Mouse (Mus musculus) thymus, postnatal 25 days (tissue): ENCODE data around the gene Zfp799.

Experiments
- DNase-seq: peaks from one replicate; pipeline ENCODE4 v3.0.0; 2022

The Zfp799 gene

DNA sequence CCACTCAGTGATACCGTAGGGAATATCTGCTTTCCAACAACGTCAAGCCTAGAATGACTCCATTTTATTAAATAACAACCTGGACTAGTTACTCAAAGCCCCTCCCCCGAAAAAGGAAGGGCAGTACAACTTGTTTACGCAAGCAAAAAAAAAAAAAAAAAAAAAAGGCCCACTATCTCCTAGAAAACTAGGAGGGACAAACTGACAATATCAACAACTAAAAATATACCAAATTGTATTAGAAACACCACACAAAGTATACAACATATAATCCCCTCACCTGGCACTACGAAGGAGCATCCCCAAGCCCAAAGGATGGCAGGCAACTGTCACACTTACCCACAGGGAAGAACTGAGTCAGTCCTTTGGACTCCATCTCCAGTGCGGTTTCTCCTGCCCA is 43.1 kb downstream of the Zfp799 start:
- DNase-seq = no peak

DNA sequence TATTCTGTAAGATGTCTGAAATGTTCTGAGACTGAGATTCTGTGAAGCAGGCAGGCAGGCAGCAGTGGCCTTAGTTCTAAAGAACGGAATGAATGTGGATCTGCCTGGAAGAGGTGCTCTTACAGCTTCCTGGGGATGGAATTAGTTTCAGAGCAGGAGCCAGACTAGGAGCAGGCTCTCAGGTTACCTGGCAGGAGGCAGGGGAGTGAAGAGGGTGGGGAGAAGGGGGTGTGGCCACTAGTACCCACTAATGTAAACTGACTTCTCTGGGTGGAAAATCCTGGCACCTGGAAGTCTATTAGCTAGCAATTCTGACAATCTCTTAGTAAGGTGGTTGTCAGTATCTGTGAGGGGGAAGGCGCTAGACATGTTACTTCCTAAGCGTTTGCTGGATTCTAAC is 44.4 kb downstream of the Zfp799 start:
- no peak for DNase-seq

DNA sequence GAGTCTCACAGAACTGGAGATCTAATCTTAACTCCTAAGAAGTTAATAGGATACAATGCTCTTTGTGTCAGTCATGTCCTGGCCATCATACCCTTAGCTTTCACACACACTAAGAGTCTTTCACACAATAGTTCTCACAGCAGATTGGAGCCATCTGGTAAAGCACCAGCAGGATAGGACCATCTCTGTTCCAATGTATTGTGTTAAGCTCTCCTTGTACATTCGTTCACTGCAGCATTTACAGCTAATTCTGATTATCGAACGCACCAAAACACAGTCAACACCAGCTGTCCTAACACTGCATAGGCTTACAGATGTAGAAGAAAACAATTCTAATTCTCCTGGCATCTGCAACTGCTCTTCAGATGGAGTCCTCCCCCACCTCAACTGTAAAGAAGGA is 52.5 kb downstream of the Zfp799 start:
- DNase-seq = no peak

DNA sequence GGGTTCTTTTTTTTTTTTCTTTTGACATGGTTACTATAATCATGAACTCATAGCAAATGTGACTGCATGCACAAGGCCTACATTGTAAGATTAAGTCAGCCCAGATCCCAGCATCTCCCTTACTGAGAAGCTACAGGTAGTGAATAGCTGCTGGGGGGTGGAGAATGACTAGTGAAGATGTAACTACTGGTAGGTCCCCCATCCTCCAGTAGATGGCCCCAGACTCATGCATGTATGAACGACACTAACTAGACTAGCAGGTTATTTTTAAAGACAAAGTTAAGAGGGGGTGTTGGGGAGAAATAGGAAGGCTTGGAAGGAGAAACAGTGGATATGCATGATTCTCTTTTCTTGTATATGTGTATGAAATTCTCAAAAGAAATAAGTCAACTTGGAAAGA is 58.8 kb downstream of the Zfp799 start:
- DNase-seq = no peak

DNA sequence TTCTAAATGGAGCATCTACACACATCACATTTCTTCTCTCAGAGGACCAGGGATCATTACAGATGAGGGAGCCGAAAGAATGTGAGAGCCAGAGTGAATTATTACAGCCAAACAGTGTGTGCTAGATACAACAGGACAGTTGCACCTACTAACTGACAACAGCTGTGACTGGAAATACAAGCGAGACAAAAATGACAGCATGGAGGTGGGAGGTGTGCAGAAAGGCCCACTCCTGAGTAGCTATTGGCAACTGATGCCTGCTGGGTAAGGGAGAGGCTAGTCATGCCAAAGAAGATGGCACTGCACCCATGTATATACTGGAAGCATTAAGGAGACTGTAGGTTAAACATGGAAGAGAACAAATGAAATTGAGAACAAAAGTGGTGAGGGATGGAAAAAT is 63.6 kb downstream of the Zfp799 start:
- DNase-seq = no peak
